Mouse (Mus musculus) embryonic facial prominence, embryonic 14.5 days (tissue): Measurements from ENCODE around the gene Cux1. TPM values are rescaled to one million over a fixed set of nuclear protein-coding genes. Genes with fewer than 3 reads are reported as not detected.

Source experiments
- ATAC-seq: fragments of 200-750 bp; cut with Nextera tagmentation; 2 replicates; pipeline ENCODE4 v1.8.0; 2017; ENCODE audit warnings: low read depth, moderate number of reproducible peaks, moderate TSS enrichment
- DNase-seq: peaks from one replicate; pipeline ENCODE4 v3.0.0-alpha.2; 2015; ENCODE audit warnings: low spot score
- H3K27ac ChIP-seq: fragments of 300-500 bp; sonication (generic); replicated peaks from 2 replicates; pipeline ENCODE4 v1.5.1; 2014; ENCODE audit warnings: low read depth, mild to moderate bottlenecking, low read length, moderate library complexity
- H3K27me3 ChIP-seq: fragments of 300-500 bp; sonication (generic); replicated peaks from 2 replicates; pipeline ENCODE4 v1.6.1; 2014; ENCODE audit warnings: low read length; ENCODE audit not compliant: control insufficient read depth, insufficient read depth
- H3K36me3 ChIP-seq: fragments of 300-500 bp; sonication (generic); 2 replicates; pipeline ENCODE4 v1.6.1; 2014; ENCODE audit warnings: low read length, mixed read lengths; ENCODE audit not compliant: control insufficient read depth, insufficient read depth
- H3K4me1 ChIP-seq: fragments of 300-500 bp; sonication (generic); 2 replicates; pipeline ENCODE4 v1.6.1; 2014; ENCODE audit warnings: antibody characterized with exemption, low read length; ENCODE audit not compliant: control insufficient read depth, insufficient read depth
- H3K4me2 ChIP-seq: fragments of 300-500 bp; sonication (generic); 2 replicates; pipeline ENCODE4 v1.6.1; 2014; ENCODE audit warnings: low read depth, mild to moderate bottlenecking, low read length, moderate library complexity, mixed read lengths
- H3K4me3 ChIP-seq: fragments of 300-500 bp; sonication (generic); 2 replicates; pipeline ENCODE4 v1.5.1; 2014; ENCODE audit warnings: low read depth, mild to moderate bottlenecking, low read length
- H3K9ac ChIP-seq: fragments of 300-500 bp; sonication (generic); 2 replicates; pipeline ENCODE4 v1.6.1; 2014; ENCODE audit warnings: low read depth, mild to moderate bottlenecking, low read length, moderate library complexity, mixed read lengths
- H3K9me3 ChIP-seq: fragments of 300-500 bp; sonication (generic); 2 replicates; pipeline ENCODE4 v1.6.1; 2016; ENCODE audit warnings: low read length; ENCODE audit not compliant: control insufficient read depth
- WGBS: fragments of 180-500 bp; shearing (Covaris S2); extraction: QIAGEN DNeasy Blood & Tissue Kit; methylation state at CpG from one replicate; pipeline ENCODE4 v1.1.7; 2014; 5-methylcytosine and 5-hydroxymethylcytosine counted together
- polyA plus RNA-seq: library from polyadenylated mRNA; unstranded; fragments of >200 nt; fragmentation: Nextera tagmentation; extraction: Ambion mirVana; gene quantifications from 2 replicates; pipeline ENCODE4 v1.2.1, GENCODE M21; 2014

Cux1 gene
- polyA plus RNA-seq, 1 experiment from 2014 or later: 60.6 TPM

DNA sequence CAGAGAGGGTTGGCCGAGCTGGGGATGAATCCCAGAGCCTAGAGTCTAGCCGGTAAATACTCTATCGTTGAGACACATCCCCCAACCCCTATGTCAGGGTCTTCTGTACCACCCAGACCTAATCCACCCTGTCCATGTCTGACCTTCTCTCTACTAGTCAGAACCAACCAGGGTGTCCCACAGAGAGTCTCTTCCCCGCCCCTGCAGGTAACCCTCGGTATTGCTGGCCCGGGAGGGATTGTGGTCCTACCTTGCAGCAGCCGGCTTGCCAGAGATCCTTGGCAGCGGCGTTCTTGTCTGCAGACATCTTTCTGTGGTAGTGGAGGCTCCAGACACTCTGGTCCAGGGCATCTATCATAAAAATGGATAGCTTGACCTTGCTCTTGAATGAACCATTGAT is 13.9 kb upstream of the Cux1 start:
- WGBS: 16% methylated on average over 9 of the region's 9 CpGs
- DNase-seq (no peak), ATAC-seq (no peak)
- no peak overlapping the region; the same call in 1 of the 2 replicates for H3K4me3 ChIP-seq
- H3K9ac ChIP-seq: no peak overlapping the region
- no peak overlapping the region for H3K27ac ChIP-seq
- H3K9me3 ChIP-seq: 0 out of 2 replicates have a peak, but pooled peaks cover 4% of the 10 kb centered on the region
- peaks cover 54% of the 10 kb centered on the region for H3K27me3 ChIP-seq
- H3K4me1 ChIP-seq: 0 out of 2 replicates have a peak, but pooled peaks cover 3% of the 10 kb centered on the region
- H3K36me3 ChIP-seq: no peaks in the 10 kb centered on the region
- peak overlapping the region; percentile 34 for H3K4me2 ChIP-seq

DNA sequence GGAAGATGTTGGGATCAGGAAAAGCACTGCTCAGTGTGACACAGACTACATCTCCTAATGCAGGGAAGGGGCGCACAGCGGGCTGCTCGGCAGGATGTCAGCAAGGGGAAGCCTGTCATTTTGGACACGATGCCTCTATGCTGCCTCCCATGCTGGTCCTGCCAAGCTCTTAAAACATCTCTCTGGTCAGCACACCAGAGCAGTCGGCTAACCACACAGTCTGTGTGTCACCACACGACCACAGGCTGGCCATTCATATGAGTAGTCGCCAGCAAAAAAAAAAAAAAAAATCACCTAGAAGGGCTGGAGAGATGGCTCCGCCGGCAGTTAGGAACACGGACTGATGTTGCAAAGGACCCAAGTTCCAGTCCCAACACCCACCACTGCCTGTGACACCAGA is 10.9 kb upstream of the Cux1 start:
- Histone ChIP-seq H3K36me3 (no peaks in the 10 kb centered on the region), H3K4me1 (0 out of 2 replicates have a peak, but pooled peaks cover 3% of the 10 kb centered on the region), H3K4me2 (no peak overlapping the region), H3K9me3 (0 out of 2 replicates have a peak, but pooled peaks cover 2% of the 10 kb centered on the region), H3K4me3 (no peak overlapping the region), H3K27me3 (peaks cover 77% of the 10 kb centered on the region), H3K9ac (no peak overlapping the region), H3K27ac (no peak overlapping the region)
- ATAC-seq: no peak
- DNase-seq: no peak
- WGBS: 41% methylated on average over 10 of the region's 10 CpGs

DNA sequence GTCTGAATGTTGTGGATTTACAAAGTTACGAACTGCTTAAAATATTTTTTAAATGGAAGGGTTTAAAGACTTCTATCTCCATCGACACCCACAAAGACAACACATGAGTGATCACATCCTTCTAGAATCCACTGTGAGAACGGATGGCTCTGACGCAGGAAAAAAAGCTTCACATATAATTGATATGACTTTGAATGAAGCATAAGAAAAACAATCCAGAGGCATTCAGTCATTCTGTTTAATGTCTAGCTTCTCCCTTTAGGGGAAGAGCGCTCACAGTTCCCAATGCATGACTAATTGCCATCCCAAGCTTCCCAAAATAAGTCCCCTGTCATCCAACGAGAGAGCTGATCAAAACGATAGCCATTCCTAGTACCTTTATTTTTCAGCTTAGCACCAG is 2.9 kb upstream of the Cux1 start:
- Histone ChIP-seq H3K4me2 (no peak overlapping the region), H3K4me3 (no peak overlapping the region), H3K36me3 (no peaks in the 10 kb centered on the region), H3K9ac (no peak overlapping the region), H3K27me3 (peaks cover 74% of the 10 kb centered on the region), H3K27ac (no peak overlapping the region), H3K4me1 (peaks cover 17% of the 10 kb centered on the region), H3K9me3 (no peaks in the 10 kb centered on the region)
- no peak for DNase-seq
- 42% methylated on average over 7 of the region's 7 CpGs for WGBS
- no peak for ATAC-seq

DNA sequence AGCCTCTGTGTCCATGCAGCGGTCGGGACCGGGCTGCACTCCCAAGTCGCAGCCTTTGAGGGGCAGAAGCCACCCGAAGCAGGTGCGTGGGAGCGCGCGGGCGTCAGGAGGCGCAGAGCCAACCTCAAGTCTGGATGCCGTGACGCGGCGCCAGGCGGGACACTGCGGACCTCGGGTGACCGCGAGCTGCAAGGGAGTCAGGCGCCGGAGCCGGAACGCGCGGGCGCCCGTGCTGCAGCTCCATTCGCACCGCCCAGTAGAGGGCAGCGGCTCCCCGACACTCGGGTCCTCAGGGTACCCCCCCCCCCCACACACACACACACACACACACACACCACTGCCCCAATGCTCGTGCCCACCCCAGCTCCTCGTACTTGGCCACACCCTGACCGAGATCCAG is 1.5 kb upstream of the Cux1 start:
- Histone ChIP-seq H3K36me3 (no peaks in the 10 kb centered on the region), H3K9me3 (no peaks in the 10 kb centered on the region), H3K9ac (peak overlapping the region; percentile 46; the same call in 1 of the 2 replicates), H3K27ac (no peak overlapping the region), H3K4me2 (peak overlapping the region; percentile 99), H3K4me3 (peak overlapping the region; percentile 88), H3K27me3 (peaks cover 61% of the 10 kb centered on the region), H3K4me1 (peaks cover 26% of the 10 kb centered on the region)
- 0% methylated on average over 16 of the region's 36 CpGs for WGBS
- DNase-seq (peak; percentile 71), ATAC-seq (no peak)

- H3K9ac ChIP-seq: peak overlapping the region; percentile 88
- H3K9me3 ChIP-seq: no peaks in the 10 kb centered on the region
- H3K4me2 ChIP-seq: peak overlapping the region; percentile 99
- under 1% methylated on average over 35 of the region's 36 CpGs for WGBS
- H3K4me1 ChIP-seq: peaks cover 26% of the 10 kb centered on the region
- H3K27ac ChIP-seq: no peak overlapping the region
- DNase-seq: peak; percentile 46
- peaks cover 56% of the 10 kb centered on the region for H3K27me3 ChIP-seq
- no peak for ATAC-seq
- H3K36me3 ChIP-seq: no peaks in the 10 kb centered on the region
- H3K4me3 ChIP-seq: peak overlapping the region; percentile 88
These were observed 906 bp upstream of the Cux1 start for GRCm38 (mm10) chr5:136568026-136568765.

GRCm38 (mm10) chr5:136566812-136567175 is 496 bp downstream of the Cux1 start:
- peak overlapping the region; percentile 88 for H3K9ac ChIP-seq
- peaks cover 37% of the 10 kb centered on the region for H3K4me1 ChIP-seq
- WGBS: 0% methylated on average over 12 of the region's 31 CpGs
- peaks cover 42% of the 10 kb centered on the region for H3K27me3 ChIP-seq
- no peaks in the 10 kb centered on the region for H3K36me3 ChIP-seq
- no peaks in the 10 kb centered on the region for H3K9me3 ChIP-seq
- peak overlapping the region; percentile 85 for H3K27ac ChIP-seq
- peak; percentile 25 for DNase-seq
- H3K4me2 ChIP-seq: peak overlapping the region; percentile 99
- H3K4me3 ChIP-seq: peak overlapping the region; percentile 88
- peak; percentile 19 for ATAC-seq

- Histone ChIP-seq H3K27ac (peak overlapping the region; percentile 85), H3K9ac (peak overlapping the region; percentile 88), H3K27me3 (peaks cover 37% of the 10 kb centered on the region), H3K4me1 (peaks cover 37% of the 10 kb centered on the region), H3K9me3 (no peaks in the 10 kb centered on the region), H3K36me3 (no peaks in the 10 kb centered on the region), H3K4me3 (peak overlapping the region; percentile 88), H3K4me2 (peak overlapping the region; percentile 99)
- ATAC-seq: peak; percentile 27
- whole genome bisulfite sequencing: 0% methylated on average over 34 of the region's 79 CpGs
- DNase-seq: peak; percentile 64
These were observed 1.1 kb downstream of the Cux1 start for GRCm38 (mm10) chr5:136566001-136566811.

DNA sequence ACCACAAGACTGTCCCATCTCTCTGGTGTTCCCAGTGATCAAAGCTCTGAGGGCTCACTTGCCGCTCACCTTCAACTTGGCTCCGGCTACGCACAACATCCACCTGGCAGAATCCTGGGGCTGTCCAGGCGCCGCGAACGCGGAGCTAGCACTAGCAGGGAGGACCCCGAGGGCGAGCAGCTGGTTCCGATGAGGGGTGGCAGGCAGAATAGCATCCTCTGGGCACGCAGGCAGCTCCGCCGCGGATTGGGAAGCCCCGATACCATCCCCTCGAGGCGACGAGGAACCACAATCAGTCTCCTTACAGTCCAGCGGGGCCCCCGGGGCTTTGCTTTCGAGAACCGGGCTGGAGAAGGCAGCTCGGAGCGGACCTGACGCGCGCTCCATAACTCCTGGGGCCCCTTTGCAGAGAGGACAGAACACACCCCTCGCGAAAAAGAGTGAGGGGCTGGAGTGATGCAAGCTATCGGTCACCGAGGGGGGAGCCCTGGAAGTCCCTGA is 1.9 kb downstream of the Cux1 start:
- H3K4me1 ChIP-seq: peaks cover 37% of the 10 kb centered on the region
- no peak overlapping the region for H3K27ac ChIP-seq
- H3K36me3 ChIP-seq: no peaks in the 10 kb centered on the region
- H3K4me2 ChIP-seq: peak overlapping the region; percentile 99
- H3K27me3 ChIP-seq: peaks cover 29% of the 10 kb centered on the region
- peak overlapping the region; percentile 88 for H3K4me3 ChIP-seq
- no peaks in the 10 kb centered on the region for H3K9me3 ChIP-seq
- DNase-seq (peak; percentile 38), ATAC-seq (no peak)
- peak overlapping the region; percentile 88 for H3K9ac ChIP-seq
- WGBS: under 1% methylated on average over 23 of the region's 32 CpGs
